Mouse (Mus musculus) embryonic facial prominence, embryonic 11.5 days (tissue): ENCODE data around the gene Med12. TPM values are rescaled to one million over a fixed set of nuclear protein-coding genes. Genes with fewer than 3 reads are reported as not detected.

Experiments used
- ATAC-seq: fragments of 200-750 bp; cut with Nextera tagmentation; replicated peaks from 2 replicates; pipeline ENCODE4 v1.8.0; 2017; ENCODE audit warnings: low read depth; ENCODE audit not compliant: insufficient number of reproducible peaks, low FRiP score, low TSS enrichment
- DNase-seq: peaks from one replicate; pipeline ENCODE4 v3.0.0-alpha.2; 2015; ENCODE audit warnings: low spot score
- H3K27ac ChIP-seq: fragments of 300-500 bp; sonication (generic); replicated peaks from 2 replicates; pipeline ENCODE4 v1.5.1; 2014; ENCODE audit warnings: mild to moderate bottlenecking, low read depth, low read length, control low read depth
- H3K27me3 ChIP-seq: fragments of 300-500 bp; sonication (generic); 2 replicates; pipeline ENCODE4 v1.6.1; 2014; ENCODE audit warnings: mild to moderate bottlenecking, low read length, moderate library complexity, mixed read lengths; ENCODE audit not compliant: control insufficient read depth, insufficient read depth
- H3K36me3 ChIP-seq: fragments of 300-500 bp; sonication (generic); replicated peaks from 2 replicates; pipeline ENCODE4 v1.6.1; 2014; ENCODE audit warnings: low read depth, mild to moderate bottlenecking, low read length, moderate library complexity, mixed read lengths; ENCODE audit not compliant: control insufficient read depth, insufficient read depth
- H3K4me1 ChIP-seq: fragments of 300-500 bp; sonication (generic); 2 replicates; pipeline ENCODE4 v1.6.1; 2014; ENCODE audit warnings: low read length, mixed read lengths; ENCODE audit not compliant: control insufficient read depth, insufficient read depth
- H3K4me2 ChIP-seq: fragments of 300-500 bp; sonication (generic); 2 replicates; pipeline ENCODE4 v1.6.1; 2014; ENCODE audit warnings: low read depth, mild to moderate bottlenecking, control low read depth, low read length, moderate library complexity
- H3K4me3 ChIP-seq: fragments of 300-500 bp; sonication (generic); 2 replicates; pipeline ENCODE4 v1.5.1; 2014; ENCODE audit warnings: low read depth, low read length, control low read depth
- H3K9ac ChIP-seq: fragments of 300-500 bp; sonication (generic); replicated peaks from 2 replicates; pipeline ENCODE4 v1.6.1; 2014; ENCODE audit warnings: mild to moderate bottlenecking, control low read depth, low read length
- H3K9me3 ChIP-seq: fragments of 300-500 bp; sonication (generic); replicated peaks from 2 replicates; pipeline ENCODE4 v1.6.1; 2016; ENCODE audit warnings: mild to moderate bottlenecking, low read length, inconsistent platforms, mixed read lengths; ENCODE audit not compliant: control insufficient read depth
- WGBS: fragments of 180-500 bp; shearing (Covaris S2); extraction: QIAGEN DNeasy Blood & Tissue Kit; methylation state at CpG from one replicate; pipeline ENCODE4 v1.1.7; 2014; 5-methylcytosine and 5-hydroxymethylcytosine counted together
- polyA plus RNA-seq: library from polyadenylated mRNA; unstranded; fragments of >200 nt; fragmentation: Nextera tagmentation; extraction: Ambion mirVana; gene quantifications from 2 replicates; pipeline ENCODE4 v1.2.1, GENCODE M21; 2014

Med12 gene
- polyA plus RNA-seq, 1 experiment from 2014 or later: 27.8 TPM

GRCm38 (mm10) chrX:101288432-101288831, 14.6 kb downstream of the Med12 start:
- ATAC-seq: no peak

GRCm38 (mm10) chrX:101289037-101289436, 15.2 kb downstream of the Med12 start:
- H3K9ac ChIP-seq: no peak overlapping the region
- H3K4me1 ChIP-seq: no peaks in the 10 kb centered on the region
- ATAC-seq (no peak), DNase-seq (no peak)
- H3K36me3 ChIP-seq: no peaks in the 10 kb centered on the region; the same call in 1 of the 2 replicates
- H3K27ac ChIP-seq: no peak overlapping the region
- no peaks in the 10 kb centered on the region for H3K27me3 ChIP-seq
- H3K4me2 ChIP-seq: no peak overlapping the region
- WGBS: 91% methylated on average over 7 of the region's 7 CpGs
- no peak overlapping the region for H3K4me3 ChIP-seq
- no peaks in the 10 kb centered on the region for H3K9me3 ChIP-seq

More at GRCm38 (mm10) chrX:101288432-101288831, 14.6 kb downstream of the Med12 start:
- no peaks in the 10 kb centered on the region for H3K27me3 ChIP-seq
- H3K9ac ChIP-seq: no peak overlapping the region
- no peaks in the 10 kb centered on the region; the same call in 1 of the 2 replicates for H3K36me3 ChIP-seq
- H3K4me2 ChIP-seq: no peak overlapping the region
- 92% methylated on average over 6 of the region's 6 CpGs for WGBS
- DNase-seq: no peak
- H3K4me3 ChIP-seq: no peak overlapping the region
- H3K27ac ChIP-seq: no peak overlapping the region
- no peaks in the 10 kb centered on the region for H3K4me1 ChIP-seq
- H3K9me3 ChIP-seq: no peaks in the 10 kb centered on the region

GRCm38 (mm10) chrX:101290111-101290510, 16.3 kb downstream of the Med12 start:
- WGBS: 89% methylated on average over 10 of the region's 10 CpGs
- no peak for ATAC-seq
- Histone ChIP-seq H3K9me3 (no peaks in the 10 kb centered on the region), H3K9ac (no peak overlapping the region), H3K4me3 (no peak overlapping the region), H3K27ac (no peak overlapping the region), H3K4me1 (no peaks in the 10 kb centered on the region), H3K36me3 (no peaks in the 10 kb centered on the region; the same call in 1 of the 2 replicates), H3K27me3 (no peaks in the 10 kb centered on the region), H3K4me2 (no peak overlapping the region)
- no peak for DNase-seq

- Histone ChIP-seq H3K9ac (peak within 1 kb of the TSS; percentile 41), H3K9me3 (no peaks in the 10 kb centered on the region), H3K4me1 (no peaks in the 10 kb centered on the region), H3K36me3 (no peaks in the 10 kb centered on the region), H3K4me3 (peak within 1 kb of the TSS; percentile 36), H3K27ac (no peak within 1 kb of the TSS), H3K4me2 (peak within 1 kb of the TSS; percentile 44), H3K27me3 (no peaks in the 10 kb centered on the region)
- 0 out of 2 replicates have a peak, but pooled peaks have one; percentile 14 for ATAC-seq
- WGBS: 12% methylated on average over 11 of the region's 24 CpGs
- DNase-seq: peak; percentile 40
Observed at GRCm38 (mm10) chrX:101299055-101299454, 25.2 kb downstream of the Med12 start, which contains the start of gene Nlgn3. Gene Nlgn3, plus strand, starts transcription at chrX:101299168.

- Histone ChIP-seq H3K27ac (no peak overlapping the region), H3K27me3 (no peaks in the 10 kb centered on the region), H3K9me3 (no peaks in the 10 kb centered on the region), H3K36me3 (no peaks in the 10 kb centered on the region), H3K4me3 (peak overlapping the region; percentile 36), H3K4me1 (no peaks in the 10 kb centered on the region), H3K4me2 (peak overlapping the region; percentile 44), H3K9ac (peak overlapping the region; percentile 41)
- ATAC-seq (peak; percentile 84), DNase-seq (peak; percentile 61)
- WGBS: 25% methylated on average over 10 of the region's 13 CpGs
Observed at GRCm38 (mm10) chrX:101299473-101300426, 25.9 kb downstream of the Med12 start.

GRCm38 (mm10) chrX:101300427-101301030, 26.7 kb downstream of the Med12 start:
- 25% methylated on average over 13 of the region's 13 CpGs for WGBS
- DNase-seq: peak; percentile 63
- H3K36me3 ChIP-seq: no peaks in the 10 kb centered on the region
- H3K4me3 ChIP-seq: peak overlapping the region; percentile 36
- H3K9me3 ChIP-seq: no peaks in the 10 kb centered on the region
- peak overlapping the region; percentile 41; the same call in 1 of the 2 replicates for H3K27ac ChIP-seq
- H3K9ac ChIP-seq: peak overlapping the region; percentile 9; the same call in 1 of the 2 replicates
- no peaks in the 10 kb centered on the region for H3K27me3 ChIP-seq
- peak; percentile 50; the same call in 1 of the 2 replicates for ATAC-seq
- H3K4me2 ChIP-seq: peak overlapping the region; percentile 29
- no peaks in the 10 kb centered on the region for H3K4me1 ChIP-seq

GRCm38 (mm10) chrX:101301654-101302053, 27.8 kb downstream of the Med12 start:
- no peak overlapping the region for H3K9ac ChIP-seq
- H3K4me2 ChIP-seq: no peak overlapping the region
- no peak overlapping the region for H3K27ac ChIP-seq
- DNase-seq (no peak), ATAC-seq (no peak)
- H3K36me3 ChIP-seq: no peaks in the 10 kb centered on the region
- H3K4me1 ChIP-seq: no peaks in the 10 kb centered on the region
- no peak overlapping the region for H3K4me3 ChIP-seq
- no peaks in the 10 kb centered on the region for H3K27me3 ChIP-seq
- 71% methylated on average over 9 of the region's 9 CpGs for WGBS
- H3K9me3 ChIP-seq: no peaks in the 10 kb centered on the region
